Mouse (Mus musculus): Measurements from ENCODE around the gene Ccdc28b. TPM values are rescaled to one million over a fixed set of nuclear protein-coding genes. Genes with fewer than 3 reads are reported as not detected.

The Ccdc28b gene
- total and polyA plus RNA-seq, 2 experiments from 2014 or later = 55.1 to 58.0 TPM

- Histone ChIP-seq H3K9ac (replicated peaks; ENCODE audit: low read depth, low read length) (0 out of 2 replicates have a peak overlapping the region, but pooled peaks have one; percentile 30), H3K27me3 (ENCODE audit: control insufficient read depth, insufficient read depth, low read length) (no peaks in the 10 kb centered on the region), H3K9me3 (replicated peaks; ENCODE audit: control insufficient read depth, low read length) (no peaks in the 10 kb centered on the region), H3K27ac (ENCODE audit: low read depth) (no peak overlapping the region), H3K4me2 (ENCODE audit: low read depth, low read length) (peak overlapping the region; percentile 51), H3K4me1 (ENCODE audit: control insufficient read depth, insufficient read depth) (peaks cover 13% of the 10 kb centered on the region; the same call in 1 of the 2 replicates), H3K4me3 (ENCODE audit: low read depth, low read length) (peak overlapping the region; percentile 26; the same call in 1 of the 2 replicates), H3K36me3 (replicated peaks; ENCODE audit: control insufficient read depth, insufficient read depth, low read length) (no peaks in the 10 kb centered on the region)
- DNase-seq (ENCODE audit: low spot score) (peak; percentile 50), ATAC-seq (ENCODE audit: insufficient read depth, low read depth) (peak; percentile 21; the same call in 1 of the 2 replicates)
- TF ChIP-seq CTCF (IDR thresholded peaks at IDR 0.05; ENCODE audit: low read depth) (peak; percentile 45), EP300 (IDR thresholded peaks at IDR 0.05; ENCODE audit: low read depth) (no peak)
- 26% methylated on average over 21 of the region's 21 CpGs for WGBS
These were observed 46.8 kb downstream of the Ccdc28b start for GRCm38 (mm10) chr4:129576863-129577491.

DNA sequence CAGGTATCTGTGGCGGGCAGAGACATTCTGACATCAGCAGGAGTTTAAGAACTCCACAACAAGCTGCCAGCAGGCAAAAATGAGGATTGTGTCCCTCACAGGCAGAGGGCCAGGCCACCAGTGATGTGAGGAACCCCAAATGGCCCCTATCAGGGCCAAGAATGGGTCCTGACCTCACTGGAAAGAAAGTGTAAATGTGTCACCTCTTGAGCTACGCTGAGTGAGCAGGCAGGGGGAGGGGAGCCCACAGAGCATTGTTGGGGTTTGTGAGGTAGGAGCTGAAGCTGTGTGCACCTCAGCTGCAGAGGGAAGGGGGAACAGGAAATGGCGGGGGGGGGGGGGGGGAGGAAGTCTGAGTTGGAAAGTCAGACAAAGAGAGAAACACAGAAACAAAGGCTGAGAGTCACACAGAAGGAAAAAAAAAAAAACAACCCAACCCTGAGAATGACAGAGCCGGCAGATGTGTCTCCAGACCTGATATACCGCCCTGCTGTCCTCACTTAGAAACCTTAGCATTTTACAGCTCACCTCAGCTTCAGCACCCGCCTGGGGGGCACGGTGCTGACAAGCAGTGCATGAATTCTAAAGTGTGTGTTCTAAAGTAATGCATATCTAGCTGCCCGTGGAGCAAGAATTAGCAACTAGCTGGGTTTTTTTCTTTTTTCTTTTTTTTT lies 48.4 kb downstream of the Ccdc28b start:
- DNase-seq (ENCODE audit: low spot score) (peak; percentile 52), ATAC-seq (ENCODE audit: insufficient read depth, low read depth) (peak; percentile 42; the same call in 1 of the 2 replicates)
- no peak overlapping the region for H3K9ac ChIP-seq (replicated peaks; ENCODE audit: low read depth, low read length)
- 44% methylated on average over 7 of the region's 8 CpGs for WGBS
- TF ChIP-seq CTCF (IDR thresholded peaks at IDR 0.05; ENCODE audit: low read depth) (no peak), EP300 (IDR thresholded peaks at IDR 0.05; ENCODE audit: low read depth) (no peak)
- H3K27me3 ChIP-seq (ENCODE audit: control insufficient read depth, insufficient read depth, low read length) = no peaks in the 10 kb centered on the region
- H3K4me2 ChIP-seq (ENCODE audit: low read depth, low read length) = peak overlapping the region; percentile 17; the same call in 1 of the 2 replicates
- peaks cover 13% of the 10 kb centered on the region; the same call in 1 of the 2 replicates for H3K4me1 ChIP-seq (ENCODE audit: control insufficient read depth, insufficient read depth)
- no peaks in the 10 kb centered on the region for H3K36me3 ChIP-seq (replicated peaks; ENCODE audit: control insufficient read depth, insufficient read depth, low read length)
- H3K4me3 ChIP-seq (ENCODE audit: low read depth, low read length) = no peak overlapping the region
- peak overlapping the region; percentile 36; the same call in 1 of the 2 replicates for H3K27ac ChIP-seq (ENCODE audit: low read depth)
- no peaks in the 10 kb centered on the region for H3K9me3 ChIP-seq (replicated peaks; ENCODE audit: control insufficient read depth, low read length)

DNA sequence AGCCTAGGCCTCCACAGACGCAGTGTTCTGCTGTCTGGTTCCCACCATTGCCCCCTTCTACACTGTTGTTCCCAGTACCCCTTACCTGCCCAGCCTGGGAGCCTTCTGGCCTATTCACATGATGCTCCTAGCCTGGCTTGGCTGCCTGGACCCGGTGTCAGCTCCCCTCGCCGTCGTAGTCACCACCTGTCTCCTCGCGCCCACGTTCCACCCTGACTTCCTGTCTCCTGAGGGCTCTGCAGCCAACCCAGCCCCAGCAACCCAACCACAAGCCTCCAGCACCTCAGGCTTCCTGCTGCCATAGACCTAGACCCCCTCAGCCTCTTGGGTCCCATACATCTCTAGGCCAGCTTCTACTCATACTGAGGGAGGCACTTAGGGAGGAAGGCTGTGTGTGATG lies 50.3 kb downstream of the Ccdc28b start, which contains the start of gene Lck:
Gene Lck (minus strand): TSS at position 212 of the 400 bp plus-strand sequence.
- Histone ChIP-seq H3K4me2 (ENCODE audit: low read depth, low read length) (peak within 1 kb of the TSS; percentile 38; the same call in 1 of the 2 replicates), H3K4me1 (ENCODE audit: control insufficient read depth, insufficient read depth) (0 out of 2 replicates have a peak, but pooled peaks cover 6% of the 10 kb centered on the region), H3K36me3 (replicated peaks; ENCODE audit: control insufficient read depth, insufficient read depth, low read length) (no peaks in the 10 kb centered on the region), H3K9ac (replicated peaks; ENCODE audit: low read depth, low read length) (no peak within 1 kb of the TSS), H3K27ac (ENCODE audit: low read depth) (peak within 1 kb of the TSS; percentile 40; the same call in 1 of the 2 replicates), H3K4me3 (ENCODE audit: low read depth, low read length) (no peak within 1 kb of the TSS), H3K9me3 (replicated peaks; ENCODE audit: control insufficient read depth, low read length) (no peaks in the 10 kb centered on the region), H3K27me3 (ENCODE audit: control insufficient read depth, insufficient read depth, low read length) (no peaks in the 10 kb centered on the region)
- ATAC-seq (ENCODE audit: insufficient read depth, low read depth) = no peak
- TF ChIP-seq CTCF (IDR thresholded peaks at IDR 0.05; ENCODE audit: low read depth) (no peak), EP300 (IDR thresholded peaks at IDR 0.05; ENCODE audit: low read depth) (no peak)
- WGBS = 83% methylated on average over 8 of the region's 8 CpGs
- no peak for DNase-seq (ENCODE audit: low spot score)

DNA sequence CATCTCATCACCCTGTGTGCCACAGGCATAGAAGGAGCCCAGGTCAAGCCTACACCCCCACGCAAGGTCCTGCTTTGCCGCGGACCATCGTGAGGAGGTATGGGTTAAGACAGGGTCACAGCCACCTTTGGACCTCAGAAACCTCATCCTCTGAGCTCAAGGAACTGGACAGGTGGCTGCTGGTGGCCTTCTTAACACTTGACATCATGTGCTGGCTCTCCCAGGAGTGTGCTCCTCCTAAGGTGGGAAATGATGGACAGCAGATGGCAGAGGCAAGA lies 50.7 kb downstream of the Ccdc28b start:
- no peak overlapping the region for H3K4me3 ChIP-seq (ENCODE audit: low read depth, low read length)
- no peaks in the 10 kb centered on the region for H3K36me3 ChIP-seq (replicated peaks; ENCODE audit: control insufficient read depth, insufficient read depth, low read length)
- TF ChIP-seq CTCF (IDR thresholded peaks at IDR 0.05; ENCODE audit: low read depth) = no peak
- no peak for TF ChIP-seq EP300 (IDR thresholded peaks at IDR 0.05; ENCODE audit: low read depth)
- no peaks in the 10 kb centered on the region for H3K9me3 ChIP-seq (replicated peaks; ENCODE audit: control insufficient read depth, low read length)
- 0 out of 2 replicates have a peak, but pooled peaks cover 6% of the 10 kb centered on the region for H3K4me1 ChIP-seq (ENCODE audit: control insufficient read depth, insufficient read depth)
- 95% methylated on average over 4 of the region's 4 CpGs for WGBS
- ATAC-seq (ENCODE audit: insufficient read depth, low read depth) (no peak), DNase-seq (ENCODE audit: low spot score) (no peak)
- H3K27ac ChIP-seq (ENCODE audit: low read depth) = peak overlapping the region; percentile 40; the same call in 1 of the 2 replicates
- H3K4me2 ChIP-seq (ENCODE audit: low read depth, low read length) = peak overlapping the region; percentile 38; the same call in 1 of the 2 replicates
- no peak overlapping the region for H3K9ac ChIP-seq (replicated peaks; ENCODE audit: low read depth, low read length)
- no peaks in the 10 kb centered on the region for H3K27me3 ChIP-seq (ENCODE audit: control insufficient read depth, insufficient read depth, low read length)

- peak overlapping the region; percentile 38; the same call in 1 of the 2 replicates for H3K4me2 ChIP-seq (ENCODE audit: low read depth, low read length)
- ATAC-seq (ENCODE audit: insufficient read depth, low read depth) = no peak; the same call in 1 of the 2 replicates
- peak overlapping the region; percentile 40; the same call in 1 of the 2 replicates for H3K27ac ChIP-seq (ENCODE audit: low read depth)
- 0 out of 2 replicates have a peak, but pooled peaks cover 6% of the 10 kb centered on the region for H3K4me1 ChIP-seq (ENCODE audit: control insufficient read depth, insufficient read depth)
- no peak for DNase-seq (ENCODE audit: low spot score)
- no peaks in the 10 kb centered on the region for H3K9me3 ChIP-seq (replicated peaks; ENCODE audit: control insufficient read depth, low read length)
- TF ChIP-seq EP300 (IDR thresholded peaks at IDR 0.05; ENCODE audit: low read depth) (no peak), CTCF (IDR thresholded peaks at IDR 0.05; ENCODE audit: low read depth) (no peak)
- H3K36me3 ChIP-seq (replicated peaks; ENCODE audit: control insufficient read depth, insufficient read depth, low read length) = no peaks in the 10 kb centered on the region
- H3K9ac ChIP-seq (replicated peaks; ENCODE audit: low read depth, low read length) = no peak overlapping the region
- H3K4me3 ChIP-seq (ENCODE audit: low read depth, low read length) = no peak overlapping the region
- 49% methylated on average over 13 of the region's 13 CpGs for whole genome bisulfite sequencing
- no peaks in the 10 kb centered on the region for H3K27me3 ChIP-seq (ENCODE audit: control insufficient read depth, insufficient read depth, low read length)
These were observed 51.3 kb downstream of the Ccdc28b start for GRCm38 (mm10) chr4:129572236-129573092.

All from heart, postnatal 0 days (tissue).